Mouse (Mus musculus) gastrocnemius, adult 18-20 months (tissue): ENCODE measurements around the gene Gm4846. TPM values are rescaled to one million over a fixed set of nuclear protein-coding genes. Genes with fewer than 3 reads are reported as not detected.
"Not testable (repeated sequence)": the region's sequence is repeated elsewhere in the genome, so short reads cannot be mapped to it uniquely, and the experiment has no call there.

ENCODE experiments used
- DNase-seq: peaks from one replicate; pipeline ENCODE4 v3.0.0; 2021; ENCODE audit warnings: low spot score
- long read RNA-seq, 2 experiments: library from polyadenylated mRNA; stranded (forward); transcript quantifications; one replicate each; pipeline ENCODE4 v2.0.0; 2021
- total RNA-seq, 2 experiments: library from RNA; stranded (reverse); gene quantifications; 2 replicates each; pipeline ENCODE4 v1.2.3; 2021

The Gm4846 gene
- not detected for total RNA-seq
- long read RNA-seq, experiment 1, result 0 reads
- long read RNA-seq, experiment 2, result 0 reads

DNA sequence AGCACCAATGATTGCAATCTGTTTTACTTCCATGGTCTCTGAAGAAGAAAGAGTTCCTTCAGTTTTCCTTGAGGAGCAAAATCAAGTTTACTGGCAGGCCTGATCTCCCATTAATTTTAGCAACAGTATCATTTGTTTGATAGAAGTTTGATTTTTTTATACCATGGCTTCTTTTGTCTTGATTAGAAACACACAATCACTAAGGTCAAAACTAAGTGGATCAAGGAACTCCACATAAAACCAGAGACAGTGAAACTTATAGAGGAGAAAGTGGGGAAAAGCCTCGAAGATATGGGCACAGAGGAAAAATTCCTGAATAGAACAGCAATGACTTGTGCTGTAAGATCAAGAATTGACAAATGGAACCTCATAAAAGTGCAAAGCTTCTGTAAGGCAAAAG lies at the start of gene Gm4846:
TSS of gene Gm4846 (minus strand) at position 101 of the 400 bp plus-strand sequence.
- not testable (repeated sequence) for DNase-seq

DNA sequence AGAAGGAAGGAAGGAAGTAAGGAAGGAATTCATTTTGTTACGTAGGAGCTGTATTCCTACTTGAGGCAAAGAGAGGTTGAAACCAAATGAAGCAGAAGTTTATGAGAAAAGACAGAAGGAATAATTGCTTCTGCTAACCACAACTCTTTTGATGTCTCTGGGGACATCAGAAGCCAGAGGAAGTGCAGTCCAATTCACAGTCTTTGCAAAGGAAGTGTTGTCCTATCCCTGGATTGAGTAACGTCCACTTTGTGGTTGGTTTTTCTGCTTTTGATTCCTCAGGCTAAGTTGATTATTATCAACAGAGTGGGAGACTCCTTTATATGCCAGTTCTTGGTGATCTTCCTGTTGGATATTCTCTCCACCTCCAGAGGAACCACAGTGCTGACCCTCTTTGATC lies 34.1 kb upstream of the Gm4846 start:
- DNase-seq, result not testable (repeated sequence)

DNA sequence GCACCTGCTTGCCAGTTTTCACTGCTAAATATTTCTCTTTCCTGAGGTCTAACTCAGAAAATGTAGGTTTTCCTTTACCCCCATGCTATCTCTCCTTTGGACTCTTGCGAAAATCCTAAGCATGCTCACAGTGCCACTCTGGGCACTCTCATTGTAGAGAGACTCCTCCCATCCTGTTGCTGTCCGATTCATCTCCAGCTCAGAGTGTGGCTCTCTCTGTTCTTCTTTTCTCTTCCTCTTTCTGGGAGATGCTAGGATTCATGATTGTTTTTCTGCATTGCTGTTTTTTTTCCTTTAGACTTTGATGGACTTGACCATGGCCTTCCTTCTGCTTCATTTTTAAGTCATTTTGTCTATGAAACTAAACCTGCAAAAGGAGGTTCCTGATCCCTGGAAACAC lies 27.3 kb upstream of the Gm4846 start:
- not testable (repeated sequence) for DNase-seq

DNA sequence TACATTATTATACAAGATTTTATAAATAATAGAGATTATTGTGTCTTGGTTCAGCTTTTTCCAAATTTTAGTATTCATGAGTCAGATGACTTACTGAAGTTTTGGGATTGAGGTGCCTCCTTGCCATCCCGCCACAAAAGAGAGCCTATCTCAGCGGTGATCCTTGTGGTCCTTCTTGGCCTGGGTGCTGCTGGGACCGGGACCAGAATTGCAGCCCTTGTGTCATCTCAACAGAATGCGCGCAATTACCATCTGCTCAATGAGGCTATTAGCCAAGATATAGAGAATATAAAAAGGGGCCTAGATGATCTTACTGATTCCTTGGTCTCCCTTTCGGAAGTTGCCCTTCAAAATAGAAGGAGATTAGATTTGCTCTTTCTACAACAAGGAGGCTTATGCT lies 22.2 kb upstream of the Gm4846 start:
- DNase-seq, result not testable (repeated sequence)

DNA sequence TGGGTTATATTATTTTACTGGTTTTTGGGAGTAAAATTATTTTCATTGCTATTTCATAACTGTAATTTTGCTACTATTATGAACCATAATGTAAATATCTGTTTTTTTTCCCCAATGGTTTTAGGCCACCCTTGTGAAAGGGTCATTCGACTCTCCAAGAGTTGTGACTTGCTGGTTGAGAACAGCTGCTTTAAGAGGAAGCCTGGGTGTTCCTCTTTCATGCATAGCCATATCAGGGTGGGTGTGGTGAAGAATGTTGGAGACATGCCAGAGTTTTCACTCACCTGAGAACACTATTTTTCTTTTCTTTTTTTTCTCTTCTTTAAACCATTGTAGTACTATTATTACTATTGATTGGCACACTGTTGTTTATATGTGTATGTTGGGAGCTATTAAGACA lies 19.2 kb upstream of the Gm4846 start:
- no peak for DNase-seq

DNA sequence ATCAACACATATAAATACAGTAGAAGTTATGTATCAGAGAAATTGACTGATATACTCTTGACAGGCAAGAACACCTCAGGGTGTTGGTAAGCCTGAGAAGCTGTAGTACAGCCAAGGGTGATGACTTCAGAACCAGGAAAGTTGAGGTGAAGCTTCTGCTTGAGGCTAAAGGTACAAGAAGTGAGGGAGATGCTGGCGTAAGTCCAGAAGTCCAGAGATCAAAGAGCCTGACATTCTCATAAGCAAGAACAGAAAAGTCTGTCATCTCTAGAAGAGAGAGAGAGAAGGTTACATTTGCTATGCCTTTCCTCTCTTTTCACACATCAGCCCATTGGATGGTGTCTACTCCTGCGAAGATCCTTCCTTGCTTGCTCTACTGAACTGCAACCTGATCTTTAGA lies 6.8 kb upstream of the Gm4846 start:
- DNase-seq, result not testable (repeated sequence)

DNA sequence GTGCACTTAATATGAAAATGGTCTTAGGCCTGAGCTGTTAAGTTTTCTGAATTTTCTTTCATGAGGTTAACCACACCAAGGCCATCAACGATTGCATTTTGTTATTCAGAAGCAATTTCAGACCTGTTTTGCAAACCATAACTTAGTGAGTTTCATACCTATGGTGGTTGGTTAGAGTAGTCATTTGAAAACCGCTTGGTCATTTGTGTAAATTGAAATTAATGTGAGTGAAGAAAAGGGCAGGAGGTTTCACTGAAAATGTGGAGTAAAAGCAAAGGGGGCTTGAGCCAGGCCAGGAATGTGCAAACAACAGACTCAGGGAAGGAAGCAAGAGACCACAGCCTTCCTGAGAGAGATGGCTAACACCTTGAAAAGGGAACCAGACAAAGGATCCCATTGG lies 17.9 kb downstream of the Gm4846 start:
- no peak for DNase-seq

DNA sequence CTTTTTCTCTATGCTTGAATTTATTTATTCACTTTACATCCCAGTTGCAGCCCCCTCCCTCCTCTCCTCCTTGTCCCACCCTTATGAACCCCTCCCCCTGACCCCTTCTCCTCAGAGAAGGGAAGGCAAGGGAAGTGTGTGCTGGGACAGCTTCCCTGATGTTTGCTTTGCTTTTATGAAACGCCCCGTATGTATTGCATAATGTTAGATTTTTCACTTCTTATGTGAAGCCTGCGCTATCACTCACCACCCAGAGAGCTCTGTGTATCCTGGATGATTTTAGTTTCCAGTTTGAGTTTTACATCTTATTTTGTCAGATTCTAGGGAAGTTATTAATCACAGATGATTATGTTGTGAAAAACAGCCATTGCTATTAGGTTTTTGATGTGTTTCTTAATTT lies 30.2 kb downstream of the Gm4846 start:
- no peak for DNase-seq

DNA sequence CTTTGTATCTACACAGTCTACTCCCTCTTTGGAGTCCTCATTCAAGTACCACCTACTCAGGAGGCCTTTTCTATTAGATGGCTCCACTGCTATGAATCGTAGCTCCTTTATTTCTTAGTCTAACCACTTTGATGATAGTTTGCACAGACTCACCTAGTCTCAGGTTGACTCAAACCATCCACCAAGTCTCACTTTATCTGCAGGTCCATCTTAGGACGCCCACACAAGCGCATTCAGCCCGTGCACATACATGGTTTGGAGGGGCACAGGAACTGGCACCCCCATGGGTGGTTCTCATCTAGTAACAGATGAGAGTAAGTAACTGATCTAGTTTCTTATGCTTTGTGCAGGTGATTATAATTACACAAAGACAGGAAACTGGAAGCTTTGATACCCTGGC lies 34.8 kb downstream of the Gm4846 start:
- DNase-seq, result no peak

DNA sequence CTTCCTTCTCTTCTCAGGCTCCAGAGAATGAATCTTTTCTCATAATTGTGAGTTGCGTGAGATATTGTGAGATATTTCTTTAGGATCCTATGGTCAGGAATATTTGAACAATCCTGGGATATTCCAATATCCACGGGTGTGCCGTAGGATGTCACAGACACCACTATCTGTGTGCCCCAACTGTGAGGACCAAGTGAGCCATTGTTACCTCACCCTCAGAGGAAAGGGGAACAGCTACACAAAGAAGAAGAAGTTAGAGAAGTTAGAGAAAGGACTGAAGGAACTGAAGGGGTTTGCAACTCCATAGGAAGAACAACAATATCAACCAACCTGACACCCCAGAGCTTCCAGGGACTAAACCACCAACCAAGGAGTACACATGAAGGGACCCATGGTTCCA lies 55.4 kb downstream of the Gm4846 start:
- no peak for DNase-seq

DNA sequence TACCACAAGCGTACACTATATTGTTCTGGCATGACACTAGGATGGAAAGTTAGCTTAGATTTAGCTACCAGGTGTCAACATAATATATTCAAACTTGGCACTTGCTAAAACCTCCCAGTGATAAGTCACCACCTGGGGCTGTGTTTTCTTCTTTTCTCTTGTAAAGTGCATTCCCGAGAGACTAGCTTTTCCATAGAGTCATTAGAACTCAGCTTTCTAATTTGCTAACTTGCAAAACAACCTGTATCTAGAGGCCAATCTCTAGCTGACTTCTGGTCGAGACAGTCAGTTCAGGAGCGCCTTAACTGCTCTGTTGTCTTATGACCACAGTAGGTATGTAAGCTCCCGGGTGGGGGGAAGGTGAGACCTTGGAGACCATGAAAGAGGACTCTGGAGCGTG lies 58.0 kb downstream of the Gm4846 start:
- no peak for DNase-seq

Other genes starting within 250 kb of the Gm4846 start
- gene Ildr2, start 243.4 kb downstream of the Gm4846 start, total RNA-seq, result 1 to 10 TPM; 1.3 to 1.8 TPM
- gene Tada1, start 118.5 kb downstream of the Gm4846 start, total RNA-seq, result 1 to 10 TPM; 3.8 to 4.5 TPM
- 10 to 100 TPM in 1 of 2 experiments, 1 to 10 TPM in 1; 9.3 to 13.3 TPM for gene Pogk, start 87.7 kb downstream of the Gm4846 start, total RNA-seq
- gene Gm4847, start 150.1 kb upstream of the Gm4846 start, total RNA-seq, result not detected
- not detected for gene Fmo9, start 184.3 kb upstream of the Gm4846 start, total RNA-seq